Mouse (Mus musculus): ENCODE measurements around the gene Mecr.
"Not testable (repeated sequence)": the region's sequence is repeated elsewhere in the genome, so short reads cannot be mapped to it uniquely, and the experiment has no call there.

Mecr gene

DNA sequence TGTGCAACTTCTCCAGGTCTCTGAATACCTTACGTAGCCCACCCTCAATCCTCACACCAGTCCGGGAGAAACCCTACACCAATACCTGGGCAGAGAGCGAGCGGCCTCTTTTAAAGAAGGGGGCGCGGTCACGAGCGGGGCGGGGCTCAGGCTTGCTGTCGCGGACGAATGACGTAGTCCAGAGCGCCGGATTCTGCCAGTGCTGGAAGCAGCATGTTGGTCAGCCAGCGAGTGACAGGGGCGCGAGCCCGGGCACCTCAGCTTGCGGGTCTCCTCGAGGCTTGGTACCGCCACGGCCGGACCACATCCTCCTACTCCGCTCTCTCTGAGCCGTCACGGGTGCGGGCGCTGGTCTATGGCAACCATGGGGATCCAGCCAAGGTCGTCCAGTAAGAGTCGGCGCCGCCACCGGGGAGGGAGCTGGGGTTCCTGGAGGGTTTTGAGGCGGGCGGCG lies at the start of gene Mecr:
Mecr (plus strand) TSS at position 181 of the 454 bp plus-strand sequence.
- DNase-seq (ENCODE audit: low read depth, low spot score) = peak; percentile 92

DNA sequence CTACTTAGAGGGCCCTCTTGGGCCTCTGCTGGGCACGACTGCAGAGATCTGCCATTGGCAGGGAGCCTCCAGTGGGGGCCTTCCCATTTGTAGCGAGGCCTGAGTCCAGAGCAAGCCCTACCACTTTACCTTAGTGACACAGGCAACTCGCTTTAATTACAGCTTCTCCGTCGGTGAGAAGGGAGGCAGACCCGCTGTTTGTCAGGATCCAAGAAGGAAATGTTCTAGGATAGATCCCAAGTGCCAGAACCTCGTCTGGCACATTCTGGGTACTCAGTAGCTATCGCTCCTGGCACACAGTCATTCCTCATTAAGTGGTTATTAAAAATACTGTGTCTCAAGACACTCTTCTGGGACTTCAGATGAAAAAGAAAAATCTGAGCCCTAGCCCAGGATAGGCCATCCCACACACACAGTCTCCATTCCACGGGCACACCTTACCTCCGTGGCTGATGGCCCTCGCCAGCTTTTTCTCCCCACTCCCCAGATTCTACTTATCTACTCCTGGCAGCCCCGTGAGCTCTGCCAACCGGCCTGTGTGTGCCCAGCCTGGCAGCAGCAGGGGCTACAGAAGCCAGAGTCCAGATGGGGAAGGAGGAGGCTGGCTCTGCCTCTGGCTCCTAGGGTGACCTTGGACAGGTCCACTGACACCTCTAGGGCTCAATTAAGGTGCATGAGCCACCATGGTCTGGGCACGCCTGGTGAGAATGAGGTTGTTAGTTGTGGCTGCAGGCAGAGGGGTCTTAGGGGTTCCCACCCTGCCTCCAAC lies 46.8 kb upstream of the Mecr start:
- DNase-seq (ENCODE audit: low read depth, low spot score) = no peak

GRCm38 (mm10) chr4:131797483-131797882 lies 45.8 kb upstream of the Mecr start:
- DNase-seq (ENCODE audit: low read depth, low spot score) = no peak

DNA sequence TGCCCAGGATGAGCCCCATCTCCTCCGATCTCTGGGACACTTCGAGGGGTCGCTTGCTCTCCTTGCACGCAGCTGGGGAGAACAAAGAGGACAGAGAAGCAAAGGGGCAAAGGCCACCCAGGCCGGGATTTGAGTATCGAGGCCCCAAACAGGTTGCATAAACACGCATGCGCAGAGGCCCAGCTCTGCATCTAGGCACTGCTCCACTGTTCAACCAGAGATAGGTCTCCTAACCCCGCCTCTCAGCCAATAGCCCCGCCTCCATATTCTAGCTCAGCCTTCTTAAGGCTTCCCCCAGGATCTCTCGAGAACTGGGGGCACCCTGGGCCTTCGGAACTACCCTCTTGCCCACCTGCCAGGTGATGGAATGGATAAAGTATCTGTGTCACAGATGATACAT lies 45.4 kb upstream of the Mecr start:
- peak; percentile 27 for DNase-seq (ENCODE audit: low read depth, low spot score)

DNA sequence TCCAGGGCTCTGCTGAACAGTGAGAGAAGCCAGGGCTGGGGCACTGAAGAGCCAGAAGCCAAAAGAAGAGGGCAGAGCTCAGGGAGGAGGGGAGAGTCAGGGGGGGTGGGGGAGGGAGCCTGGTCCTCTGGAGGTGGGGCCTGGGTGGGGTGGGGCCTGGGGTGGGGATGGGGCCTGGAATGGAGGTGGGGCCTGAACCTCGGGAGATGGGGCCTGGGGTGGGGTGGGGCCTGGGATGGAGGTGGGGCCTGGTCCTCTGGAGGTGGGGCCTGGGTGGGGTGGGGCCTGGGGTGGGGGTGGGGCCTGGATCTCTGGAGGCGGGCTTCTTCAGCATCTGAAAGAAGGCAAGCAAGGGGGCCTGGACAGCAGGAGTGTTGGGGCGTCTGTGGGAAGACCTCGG lies 44.3 kb upstream of the Mecr start:
- DNase-seq (ENCODE audit: low read depth, low spot score) = no peak

- DNase-seq (ENCODE audit: low read depth, low spot score) = no peak
Observed at GRCm38 (mm10) chr4:131803846-131804245, 39.4 kb upstream of the Mecr start.

DNA sequence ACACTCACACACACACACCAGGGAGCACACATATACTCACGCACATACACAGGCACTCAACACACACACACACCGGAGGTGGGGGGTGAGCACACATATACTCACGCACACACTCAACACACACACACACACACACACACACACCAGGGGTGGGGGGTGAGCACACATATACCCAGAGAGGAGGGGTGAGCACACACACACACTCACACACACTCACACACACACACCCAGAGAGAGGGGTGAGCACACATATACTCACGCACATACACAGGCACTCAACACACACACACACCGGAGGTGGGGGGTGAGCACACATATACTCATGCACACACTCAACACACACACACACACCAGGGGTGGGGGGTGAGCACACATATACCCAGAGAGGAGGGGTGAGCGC lies 38.5 kb upstream of the Mecr start:
- not testable (repeated sequence) for DNase-seq (ENCODE audit: low read depth, low spot score)

DNA sequence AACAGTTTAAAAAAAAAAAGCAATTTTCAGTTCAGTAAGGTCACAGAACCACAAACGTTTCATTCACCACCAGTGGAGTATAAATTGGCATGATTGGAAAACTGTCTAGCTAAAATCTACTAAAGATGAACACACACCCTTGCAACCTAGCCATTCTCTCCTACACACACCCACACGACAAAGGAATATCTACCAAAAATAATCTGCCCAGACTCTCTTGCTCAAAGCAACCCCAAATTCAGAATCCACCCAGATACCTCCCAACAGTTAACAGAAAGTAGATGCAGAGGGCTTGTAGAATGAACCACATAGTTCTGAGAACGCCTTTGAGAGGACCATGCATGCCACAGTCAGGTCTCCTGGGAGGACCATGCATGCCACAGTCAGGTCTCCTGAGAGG lies 38.0 kb upstream of the Mecr start:
- DNase-seq (ENCODE audit: low read depth, low spot score) = no peak

- no peak for DNase-seq (ENCODE audit: low read depth, low spot score)
Observed at GRCm38 (mm10) chr4:131812458-131812857, 30.8 kb upstream of the Mecr start.

DNA sequence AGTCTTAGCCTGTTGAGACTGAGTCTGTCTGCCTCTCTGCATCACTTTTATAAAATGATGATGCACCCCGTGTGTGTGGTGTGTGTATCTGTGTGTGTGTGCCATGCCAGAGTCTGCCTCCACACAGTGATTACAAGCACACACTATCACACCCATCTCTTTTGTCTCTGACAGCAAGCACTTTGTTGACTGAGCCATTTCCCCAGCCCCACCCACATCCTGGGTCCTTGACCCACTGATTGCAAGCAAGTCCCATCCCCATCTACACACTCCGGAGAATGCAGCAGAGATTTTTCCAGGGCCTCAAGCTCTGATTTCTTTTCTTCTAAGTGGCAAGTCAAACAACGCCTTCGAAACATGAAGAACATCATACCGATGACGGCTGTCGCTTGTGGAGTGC lies 29.5 kb upstream of the Mecr start:
- no peak for DNase-seq (ENCODE audit: low read depth, low spot score)

GRCm38 (mm10) chr4:131814869-131815268 lies 28.4 kb upstream of the Mecr start:
- no peak for DNase-seq (ENCODE audit: low read depth, low spot score)

GRCm38 (mm10) chr4:131815774-131816173 lies 27.5 kb upstream of the Mecr start:
- no peak for DNase-seq (ENCODE audit: low read depth, low spot score)

DNA sequence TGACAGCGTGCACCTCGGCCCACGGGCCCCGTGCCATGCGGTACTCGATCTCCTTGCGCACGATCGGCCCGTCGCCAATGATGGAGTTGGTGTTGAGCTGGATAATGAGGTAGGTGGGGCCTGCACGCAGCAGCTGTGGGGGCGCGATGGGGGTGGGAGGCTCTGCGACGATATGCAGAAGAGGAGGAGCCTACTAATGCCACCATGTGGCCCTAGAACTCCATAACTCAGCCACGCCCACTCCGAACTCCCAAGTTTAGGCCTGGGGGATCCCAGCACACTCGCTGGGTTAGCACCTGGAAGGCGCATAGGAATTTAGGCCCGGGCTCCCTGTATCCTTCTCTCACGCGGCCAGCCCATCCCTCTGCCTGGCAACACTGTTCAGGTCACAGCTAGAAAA lies 24.3 kb upstream of the Mecr start:
- no peak for DNase-seq (ENCODE audit: low read depth, low spot score)

DNA sequence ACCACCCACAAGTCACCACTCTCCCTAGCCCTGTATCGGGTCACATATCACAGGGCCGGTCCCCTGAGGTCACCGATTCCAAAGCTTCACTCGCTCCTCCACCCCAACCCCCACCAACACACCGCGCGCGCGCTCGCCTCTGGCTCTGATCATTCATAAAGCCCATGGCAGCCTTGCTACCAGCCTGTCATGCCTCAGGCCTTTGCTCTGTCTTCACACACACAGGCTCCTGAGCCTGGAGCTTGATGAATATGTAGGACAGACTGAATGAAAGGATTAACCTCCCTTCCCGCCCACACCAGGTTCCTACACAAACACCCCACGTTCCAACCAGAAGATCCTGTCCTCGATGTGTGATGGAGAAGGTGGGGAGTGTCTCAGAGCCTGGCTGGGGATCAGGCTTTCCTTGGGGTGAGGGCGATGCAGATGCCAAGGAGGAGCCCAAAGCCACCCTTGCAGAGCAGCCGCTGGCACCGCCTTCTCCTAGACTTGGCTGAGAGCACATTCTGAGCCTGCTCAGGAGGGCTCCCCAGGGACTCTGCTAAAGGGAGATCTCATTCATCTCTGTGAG lies 22.0 kb upstream of the Mecr start:
- DNase-seq (ENCODE audit: low read depth, low spot score) = no peak

- DNase-seq (ENCODE audit: low read depth, low spot score) = no peak
Observed at GRCm38 (mm10) chr4:131822583-131822982, 20.7 kb upstream of the Mecr start.

- no peak for DNase-seq (ENCODE audit: low read depth, low spot score)
Observed at GRCm38 (mm10) chr4:131824939-131825338, 18.3 kb upstream of the Mecr start.

- DNase-seq (ENCODE audit: low read depth, low spot score) = peak; percentile 55
Observed at GRCm38 (mm10) chr4:131825830-131826229, 17.4 kb upstream of the Mecr start.

DNA sequence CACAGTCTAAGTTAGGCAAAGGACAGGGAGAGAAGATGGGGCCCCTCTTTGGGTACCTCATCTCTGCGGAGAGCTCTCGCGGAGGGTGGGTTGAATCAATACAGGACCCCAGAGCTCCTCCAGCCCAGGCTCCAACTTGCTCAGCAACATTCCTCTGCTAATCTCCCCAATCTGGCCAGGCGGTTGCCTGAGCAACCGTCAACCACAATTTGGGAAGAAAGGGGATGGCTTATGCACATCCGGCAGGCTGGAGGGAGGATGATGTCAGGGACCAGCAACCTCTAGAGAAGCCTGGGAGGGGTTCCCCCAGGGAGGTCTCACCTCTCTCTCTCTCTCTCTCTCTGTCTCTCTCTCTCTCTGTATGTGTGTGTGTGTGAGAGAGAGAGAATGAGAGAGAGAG lies 16.4 kb upstream of the Mecr start:
- no peak for DNase-seq (ENCODE audit: low read depth, low spot score)

- no peak for DNase-seq (ENCODE audit: low read depth, low spot score)
Observed at GRCm38 (mm10) chr4:131829123-131829522, 14.1 kb upstream of the Mecr start.

- DNase-seq (ENCODE audit: low read depth, low spot score) = no peak
Observed at GRCm38 (mm10) chr4:131831546-131832045, 11.7 kb upstream of the Mecr start.

DNA sequence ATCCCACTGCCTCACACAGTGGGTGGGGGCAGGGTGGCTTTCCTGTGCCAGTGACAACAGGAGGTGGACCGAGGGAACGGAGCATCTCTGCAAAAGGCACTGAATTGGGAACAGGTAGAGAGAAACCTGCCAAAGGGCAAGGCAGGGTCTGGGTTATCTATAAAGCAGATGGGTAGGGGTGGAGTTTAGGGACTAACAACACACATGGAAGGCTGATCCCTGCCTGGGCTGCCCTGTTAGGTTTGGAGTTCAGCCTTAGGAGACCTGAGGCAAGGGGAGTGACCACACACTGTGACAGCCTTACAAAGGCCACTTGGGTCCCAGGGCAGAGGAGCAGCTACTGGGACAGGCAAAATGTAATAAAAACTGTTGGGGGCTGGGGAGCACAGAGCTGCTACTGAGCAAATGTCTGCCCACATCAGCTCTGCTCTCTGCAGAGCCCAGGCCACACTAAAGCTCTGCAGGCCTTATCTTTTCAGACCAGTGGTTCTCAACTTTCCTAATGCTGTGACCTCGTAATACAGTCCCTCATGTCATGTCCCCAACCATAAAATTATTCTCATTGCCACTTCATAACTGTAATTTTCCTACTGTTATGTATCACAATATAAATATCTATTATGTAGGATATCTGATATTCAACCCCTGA lies 10.4 kb upstream of the Mecr start:
- no peak for DNase-seq (ENCODE audit: low read depth, low spot score)

DNA sequence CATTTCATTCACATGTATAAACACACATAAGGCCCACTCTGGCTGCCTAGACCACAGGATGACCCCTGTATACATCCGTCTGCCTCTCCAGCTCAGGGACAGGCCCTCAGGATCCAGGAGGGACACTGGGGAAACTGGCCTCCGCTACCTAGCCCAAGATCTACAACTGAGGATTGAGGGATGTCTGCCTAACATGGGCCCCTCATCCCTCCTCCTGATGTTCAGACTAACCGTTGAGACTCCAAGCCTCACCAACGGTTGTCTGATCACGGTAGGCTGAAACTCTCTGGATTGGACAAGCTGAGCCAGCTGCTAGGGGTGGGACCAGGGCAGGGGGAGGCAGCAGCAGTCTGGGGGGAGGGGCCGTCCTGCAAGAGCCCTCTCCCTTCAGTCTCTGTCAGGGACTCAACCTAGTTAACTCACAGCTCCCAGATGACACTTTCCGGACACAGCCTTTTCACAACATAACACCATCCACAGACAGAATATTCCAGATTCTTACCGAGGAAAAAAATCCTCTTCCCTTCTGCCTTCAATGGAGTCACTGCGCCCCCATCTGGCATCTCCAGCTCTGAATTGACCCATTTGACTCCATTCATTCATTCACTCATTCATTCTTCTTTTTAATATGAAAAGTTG lies 9.2 kb upstream of the Mecr start:
- DNase-seq (ENCODE audit: low read depth, low spot score) = no peak
